Mouse (Mus musculus) MEL (cell line): ENCODE measurements around the gene Uxs1.

Source experiments
- BHLHE40 ChIP-seq: IDR thresholded peaks from 2 replicates; pipeline ENCODE4 v1.6.1; 2012; ENCODE audit warnings: low read depth, mild to moderate bottlenecking, inconsistent platforms, low read length, improper control_type of control experiment, borderline replicate concordance
- CTCF ChIP-seq, 3 experiments: IDR thresholded peaks in 2 of 3; conservative IDR thresholded peaks in 1 of 3; 2 replicates each; pipeline ENCODE4 v1.5.1; 2011 to 2012; ENCODE audit warnings: low read length in 3 of 3, low read depth in 2 of 3, mild to moderate bottlenecking in 2 of 3, improper control_type of control experiment in 1 of 3, inconsistent platforms in 1 of 3, mixed read lengths in 1 of 3, moderate library complexity in 1 of 3; ENCODE audit not compliant: control insufficient read depth in 1 of 3, insufficient read depth in 1 of 3, poor library complexity in 1 of 3, severe bottlenecking in 1 of 3
- GATA1 ChIP-seq: IDR thresholded peaks from 2 replicates; pipeline ENCODE4 v1.6.1; 2011; ENCODE audit warnings: low read depth, low read length, improper control_type of control experiment
- JUND ChIP-seq: IDR thresholded peaks from 2 replicates; pipeline ENCODE4 v1.6.1; 2011; ENCODE audit warnings: low read depth, mild to moderate bottlenecking, improper control_type of control experiment, low read length
- MAX ChIP-seq: IDR thresholded peaks from 2 replicates; pipeline ENCODE4 v1.6.1; 2011; ENCODE audit warnings: low read length, improper control_type of control experiment
- POLR2A ChIP-seq, 2 experiments: IDR thresholded peaks; 2 replicates each; pipeline ENCODE4 v1.6.1; 2011 to 2012; ENCODE audit warnings: low read length in 2 of 2, mild to moderate bottlenecking in 2 of 2, control low read depth in 1 of 2, improper control_type of control experiment in 1 of 2, low read depth in 1 of 2, moderate library complexity in 1 of 2; ENCODE audit not compliant: control insufficient read depth in 1 of 2, insufficient read depth in 1 of 2, poor library complexity in 1 of 2
- POLR2AphosphoS5 ChIP-seq: IDR thresholded peaks from 2 replicates; pipeline ENCODE4 v1.6.1; 2012; ENCODE audit warnings: low read depth, borderline replicate concordance, mild to moderate bottlenecking, inconsistent platforms, low read length, moderate library complexity, mixed read lengths
- SIN3A ChIP-seq: IDR thresholded peaks from 2 replicates; pipeline ENCODE4 v1.6.1; 2012; ENCODE audit warnings: low read length, improper control_type of control experiment, inconsistent platforms
- TBP ChIP-seq: IDR thresholded peaks from 2 replicates; pipeline ENCODE4 v1.8.0; 2011; ENCODE audit warnings: low read depth, low read length, improper control_type of control experiment
- TCF12 ChIP-seq: IDR thresholded peaks from 2 replicates; pipeline ENCODE4 v1.6.1; 2014; ENCODE audit warnings: low read depth, mild to moderate bottlenecking, inconsistent platforms, low read length, improper control_type of control experiment, moderate library complexity
- UBTF ChIP-seq: IDR thresholded peaks from 2 replicates; pipeline ENCODE4 v1.6.1; 2012; ENCODE audit warnings: low read depth, mild to moderate bottlenecking, inconsistent platforms, low read length, improper control_type of control experiment, moderate library complexity, borderline replicate concordance; ENCODE audit not compliant: insufficient read depth

DNA sequence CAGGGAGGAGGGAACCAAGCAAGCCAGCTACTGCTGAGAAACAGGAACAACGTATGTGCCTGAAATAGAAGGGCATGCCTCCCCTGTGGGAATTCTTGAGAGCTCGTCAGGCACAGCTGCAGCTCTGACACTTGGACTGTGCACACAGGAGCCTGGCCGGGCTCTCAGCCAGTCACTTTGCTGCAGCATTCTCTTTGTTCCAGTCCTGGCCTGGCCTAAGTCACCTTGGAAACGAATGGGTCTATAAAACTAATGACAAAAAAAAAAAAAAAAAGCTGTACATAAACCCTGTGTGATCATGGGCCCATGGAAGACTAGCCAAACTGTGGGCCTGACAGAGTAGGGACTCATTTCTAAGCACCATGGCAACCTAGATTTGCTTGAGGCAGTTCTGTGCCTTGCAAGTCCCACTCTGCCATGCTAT is 129.0 kb downstream of the Uxs1 start:
- TF ChIP-seq POLR2A (IDR thresholded peaks at IDR 0.05; ENCODE audit: control insufficient read depth in 1 of 2, insufficient read depth in 1 of 2, low read depth in 1 of 2, low read length in 2 of 2, poor library complexity in 1 of 2) (no peak), BHLHE40 (no peak), SIN3A (no peak), JUND (no peak), GATA1 (no peak), CTCF (IDR thresholded peaks at IDR 0.05 in 2 of 3, conservative IDR thresholded peaks at IDR 0.05 in 1 of 3; ENCODE audit: control insufficient read depth in 1 of 3, insufficient read depth in 1 of 3, low read depth in 2 of 3, low read length in 3 of 3, poor library complexity in 1 of 3, severe bottlenecking in 1 of 3) (no peak), TCF12 (no peak), MAX (no peak), TBP (no peak), UBTF (no peak), POLR2AphosphoS5 (no peak)
